Mouse (Mus musculus): ENCODE data around the gene Itih2. TPM values are rescaled to one million over a fixed set of nuclear protein-coding genes. Genes with fewer than 3 reads are reported as not detected.
A peak's percentile ranks its signal among the peaks of the same experiment; 100 is the strongest.

The Itih2 gene
- polyA plus RNA-seq, 2 experiments = 260 to 321 TPM

DNA sequence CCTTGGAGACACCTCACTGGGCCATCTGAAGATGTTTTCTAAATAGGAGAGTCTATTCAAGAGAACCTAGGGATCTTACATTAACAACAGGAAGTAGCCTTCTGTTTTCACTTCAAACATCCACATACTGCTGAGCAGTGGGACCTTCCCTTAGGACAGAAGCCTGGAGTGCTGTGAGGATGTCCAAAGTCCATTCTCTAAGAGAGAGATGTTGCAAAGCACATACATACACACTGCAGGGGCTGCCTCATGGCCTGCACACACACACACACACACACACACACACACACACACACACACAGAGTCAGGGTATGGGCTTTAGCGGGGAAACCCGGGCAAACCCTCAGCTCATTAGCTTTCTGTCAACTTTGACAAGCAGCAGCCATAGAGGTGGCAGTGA lies 30.7 kb downstream of the Itih2 start:
- Histone ChIP-seq H3K27ac (no peak overlapping the region), H3K4me1 (replicated peaks; ENCODE audit: control insufficient read depth in 2 of 2, insufficient read depth in 2 of 2, low read length in 1 of 2) (peaks cover 0 to 5% of the 10 kb centered on the region in 2 experiments; a peak in 3 of 4 replicates), H3K27me3 (ENCODE audit: control insufficient read depth, insufficient read depth, low read length) (no peaks in the 10 kb centered on the region), H3K4me3 (ENCODE audit: insufficient read depth in 1 of 2, low read depth in 2 of 2, low read length in 2 of 2) (no peak overlapping the region), H3K36me3 (replicated peaks; ENCODE audit: control insufficient read depth, insufficient read depth, low read depth) (no peaks in the 10 kb centered on the region), H3K4me2 (ENCODE audit: low read depth) (no peak overlapping the region), H3K9ac (replicated peaks) (no peak overlapping the region), H3K9me3 (ENCODE audit: control insufficient read depth, low read length) (no peaks in the 10 kb centered on the region)
- DNase-seq (ENCODE audit: low read depth in 3 of 3, low spot score in 3 of 3) (no peak), ATAC-seq (ENCODE audit: insufficient read depth) (0 out of 2 replicates have a peak, but pooled peaks have one; percentile 21)
- 61% methylated on average over 2 of the region's 2 CpGs for WGBS (ENCODE audit: insufficient replicate concordance)
- TF ChIP-seq EP300 (IDR thresholded peaks at IDR 0.05; ENCODE audit: low read depth) = no peak
- TF ChIP-seq CTCF (IDR thresholded peaks at IDR 0.05; ENCODE audit: low read depth) = no peak

DNA sequence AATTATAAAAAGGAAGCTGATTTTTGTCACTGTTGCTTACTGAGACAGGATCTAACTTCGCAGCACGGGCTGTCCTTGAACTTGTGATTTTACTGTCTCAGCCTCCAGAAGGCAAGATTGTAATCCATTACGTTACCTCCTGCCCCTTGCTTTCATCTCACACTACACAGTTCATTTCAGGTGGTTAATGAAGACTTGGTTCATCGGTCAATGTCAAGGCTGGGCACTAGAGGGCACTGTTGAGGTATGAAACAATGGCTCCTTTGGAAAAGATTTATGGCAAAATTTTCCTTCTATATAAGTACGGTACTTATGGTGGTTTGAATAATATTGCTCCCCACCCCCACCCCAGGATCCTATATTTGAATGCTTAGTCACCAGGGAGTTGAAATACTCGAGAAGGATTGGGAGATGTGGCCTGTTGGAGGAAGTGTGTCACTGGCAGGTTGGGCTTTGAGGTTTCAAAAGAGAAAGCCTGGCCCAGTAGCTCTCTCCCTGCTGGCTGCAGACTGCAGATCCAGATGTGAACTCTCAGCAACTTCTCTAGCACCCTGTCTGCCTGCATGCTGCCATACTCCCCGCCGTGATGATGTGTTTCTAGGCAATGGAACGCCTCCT lies 32.5 kb downstream of the Itih2 start:
- H3K36me3 ChIP-seq (replicated peaks; ENCODE audit: control insufficient read depth, insufficient read depth, low read depth) = no peaks in the 10 kb centered on the region
- no peak overlapping the region for H3K27ac ChIP-seq
- ATAC-seq (ENCODE audit: insufficient read depth) (no peak), DNase-seq (ENCODE audit: low read depth in 3 of 3, low spot score in 3 of 3) (no peak)
- TF ChIP-seq EP300 (IDR thresholded peaks at IDR 0.05; ENCODE audit: low read depth) (no peak), CTCF (IDR thresholded peaks at IDR 0.05; ENCODE audit: low read depth) (peak; percentile 70)
- H3K9me3 ChIP-seq (ENCODE audit: control insufficient read depth, low read length) = no peaks in the 10 kb centered on the region
- no peak overlapping the region for H3K4me2 ChIP-seq (ENCODE audit: low read depth)
- WGBS (ENCODE audit: insufficient replicate concordance) = 31% methylated on average over 9 of the region's 9 CpGs
- H3K4me3 ChIP-seq (ENCODE audit: insufficient read depth in 1 of 2, low read depth in 2 of 2, low read length in 2 of 2) = no peak overlapping the region
- peaks cover 0 to 5% of the 10 kb centered on the region in 2 experiments; a peak in 3 of 4 replicates for H3K4me1 ChIP-seq (replicated peaks; ENCODE audit: control insufficient read depth in 2 of 2, insufficient read depth in 2 of 2, low read length in 1 of 2)
- no peak overlapping the region for H3K9ac ChIP-seq (replicated peaks)
- no peaks in the 10 kb centered on the region for H3K27me3 ChIP-seq (ENCODE audit: control insufficient read depth, insufficient read depth, low read length)

DNA sequence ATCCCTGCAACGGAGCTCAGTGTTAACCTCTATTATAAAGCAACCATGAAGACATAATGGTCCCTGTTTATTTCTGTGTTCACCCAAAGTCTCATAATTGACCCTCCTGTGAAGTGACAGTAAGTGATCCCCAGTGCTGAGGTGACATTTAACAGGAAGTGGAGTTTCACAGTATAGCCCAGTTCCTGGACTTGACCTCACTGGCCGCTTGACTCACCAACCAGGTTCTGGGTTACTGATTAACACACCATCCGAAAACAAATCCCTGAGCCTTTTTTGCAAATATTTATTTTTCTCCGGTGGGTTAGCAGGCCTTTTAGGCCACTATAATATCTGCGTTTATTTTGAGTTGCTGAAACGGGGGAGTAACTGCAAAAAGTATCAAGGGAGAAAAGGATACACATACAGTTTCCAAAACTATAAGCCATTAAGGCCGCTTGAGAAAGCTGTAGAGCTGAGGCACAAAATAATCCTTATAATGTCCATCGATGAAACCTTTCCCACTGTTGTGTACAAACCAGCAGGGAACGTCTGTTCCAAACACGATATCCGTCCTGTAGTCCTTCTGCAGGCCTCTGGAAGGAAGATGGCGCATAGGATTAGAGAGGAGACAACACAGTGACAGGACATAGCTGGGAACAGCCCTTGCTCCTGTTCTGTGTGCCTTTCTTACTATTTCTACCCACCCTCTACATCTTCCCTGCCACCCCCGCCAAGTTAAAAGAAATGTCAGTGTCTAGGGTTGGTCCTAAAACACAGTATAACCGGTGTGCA lies 36.7 kb downstream of the Itih2 start:
- Histone ChIP-seq H3K36me3 (replicated peaks; ENCODE audit: control insufficient read depth, insufficient read depth, low read depth) (peaks cover 32% of the 10 kb centered on the region), H3K4me2 (ENCODE audit: low read depth) (no peak overlapping the region), H3K4me3 (ENCODE audit: insufficient read depth in 1 of 2, low read depth in 2 of 2, low read length in 2 of 2) (no peak overlapping the region), H3K4me1 (replicated peaks; ENCODE audit: control insufficient read depth in 2 of 2, insufficient read depth in 2 of 2, low read length in 1 of 2) (peaks cover 0 to 2% of the 10 kb centered on the region in 2 experiments; a peak in 1 of 4 replicates), H3K9ac (replicated peaks) (no peak overlapping the region), H3K27me3 (ENCODE audit: control insufficient read depth, insufficient read depth, low read length) (no peaks in the 10 kb centered on the region), H3K27ac (no peak overlapping the region), H3K9me3 (ENCODE audit: control insufficient read depth, low read length) (no peaks in the 10 kb centered on the region)
- TF ChIP-seq EP300 (IDR thresholded peaks at IDR 0.05; ENCODE audit: low read depth) = no peak
- no peak for TF ChIP-seq CTCF (IDR thresholded peaks at IDR 0.05; ENCODE audit: low read depth)
- WGBS (ENCODE audit: insufficient replicate concordance) = 78% methylated on average over 14 of the region's 14 CpGs
- DNase-seq (ENCODE audit: low read depth in 3 of 3, low spot score in 3 of 3) (peak in 1 of 3 experiments; percentile 24), ATAC-seq (ENCODE audit: insufficient read depth) (peak; percentile 60; the same call in 1 of the 2 replicates)

DNA sequence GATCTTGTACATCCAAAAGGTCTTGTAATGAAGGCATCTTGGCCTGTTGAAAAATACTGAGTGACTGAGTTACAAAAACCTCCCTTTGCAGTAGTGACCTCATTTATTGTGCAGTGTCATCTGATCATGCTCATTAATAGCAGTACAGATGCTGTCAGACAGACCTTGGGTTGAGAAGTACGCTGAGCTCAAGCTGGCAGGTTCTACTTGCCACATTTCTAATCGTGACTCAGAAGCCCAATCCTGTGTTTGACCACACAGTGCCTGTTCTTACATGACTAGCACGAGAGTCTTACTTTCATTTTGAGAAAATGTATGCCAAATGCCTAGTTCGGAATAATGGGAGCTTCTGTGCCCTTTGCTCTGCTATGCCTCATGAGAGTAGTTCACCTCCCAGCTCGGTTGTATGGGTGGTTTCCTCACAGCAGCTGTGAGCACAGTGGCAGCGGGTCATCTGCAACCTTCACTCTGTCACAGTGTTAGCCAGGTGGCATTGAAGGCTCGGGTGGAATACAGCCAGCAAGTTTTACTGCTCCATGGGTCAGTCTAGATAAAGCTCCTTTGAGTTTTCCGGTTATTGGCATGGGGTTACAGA lies 43.8 kb downstream of the Itih2 start:
- TF ChIP-seq CTCF (IDR thresholded peaks at IDR 0.05; ENCODE audit: low read depth) (no peak), EP300 (IDR thresholded peaks at IDR 0.05; ENCODE audit: low read depth) (no peak)
- DNase-seq (ENCODE audit: low read depth in 3 of 3, low spot score in 3 of 3) = no peak
- Histone ChIP-seq H3K4me2 (ENCODE audit: low read depth) (no peak overlapping the region), H3K36me3 (replicated peaks; ENCODE audit: control insufficient read depth, insufficient read depth, low read depth) (peaks cover 34% of the 10 kb centered on the region), H3K4me1 (replicated peaks; ENCODE audit: control insufficient read depth in 2 of 2, insufficient read depth in 2 of 2, low read length in 1 of 2) (peaks cover 0 to 6% of the 10 kb centered on the region in 2 experiments; a peak in 2 of 4 replicates), H3K4me3 (ENCODE audit: insufficient read depth in 1 of 2, low read depth in 2 of 2, low read length in 2 of 2) (no peak overlapping the region), H3K27me3 (ENCODE audit: control insufficient read depth, insufficient read depth, low read length) (no peaks in the 10 kb centered on the region), H3K27ac (no peak overlapping the region), H3K9ac (replicated peaks) (no peak overlapping the region), H3K9me3 (ENCODE audit: control insufficient read depth, low read length) (no peaks in the 10 kb centered on the region)
- 76% methylated on average over 8 of the region's 8 CpGs for WGBS (ENCODE audit: insufficient replicate concordance)
- no peak for ATAC-seq (ENCODE audit: insufficient read depth)

DNA sequence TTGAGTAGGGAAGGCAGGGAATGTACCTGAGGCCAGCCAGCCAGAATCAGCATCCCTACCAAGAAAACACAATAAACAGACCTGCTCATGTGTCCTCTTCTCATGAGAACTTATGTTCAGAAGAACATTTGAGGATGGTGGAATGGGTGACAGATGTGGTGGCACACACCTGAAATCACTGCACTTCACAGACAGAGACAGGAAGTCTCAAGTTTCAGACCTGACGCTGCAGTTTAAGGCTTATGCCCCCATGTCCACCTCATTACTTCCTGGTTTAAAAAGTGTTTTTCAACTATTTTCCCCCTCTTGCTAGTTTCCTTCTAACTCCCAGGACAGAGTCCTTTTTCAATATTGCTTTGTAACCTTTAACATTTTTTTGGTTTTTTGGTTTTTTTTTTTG lies 48.5 kb downstream of the Itih2 start:
- no peak for ATAC-seq (ENCODE audit: insufficient read depth)
- no peak overlapping the region for H3K27ac ChIP-seq
- 63% methylated on average over 1 of the region's 1 CpGs for WGBS (ENCODE audit: insufficient replicate concordance)

More for the DNA sequence above, 48.5 kb downstream of the Itih2 start:
- Histone ChIP-seq H3K27me3 (ENCODE audit: control insufficient read depth, insufficient read depth, low read length) (no peaks in the 10 kb centered on the region), H3K36me3 (replicated peaks; ENCODE audit: control insufficient read depth, insufficient read depth, low read depth) (peaks cover 3% of the 10 kb centered on the region; the same call in 1 of the 2 replicates), H3K4me1 (replicated peaks; ENCODE audit: control insufficient read depth in 2 of 2, insufficient read depth in 2 of 2, low read length in 1 of 2) (peaks cover 13 to 22% of the 10 kb centered on the region in 2 experiments), H3K9me3 (ENCODE audit: control insufficient read depth, low read length) (no peaks in the 10 kb centered on the region), H3K9ac (replicated peaks) (no peak overlapping the region), H3K4me2 (ENCODE audit: low read depth) (no peak overlapping the region), H3K4me3 (ENCODE audit: insufficient read depth in 1 of 2, low read depth in 2 of 2, low read length in 2 of 2) (no peak overlapping the region)
- TF ChIP-seq CTCF (IDR thresholded peaks at IDR 0.05; ENCODE audit: low read depth) (no peak), EP300 (IDR thresholded peaks at IDR 0.05; ENCODE audit: low read depth) (no peak)
- no peak for DNase-seq (ENCODE audit: low read depth in 3 of 3, low spot score in 3 of 3)
